Mouse (Mus musculus): ENCODE measurements at regions not wholly inside any gene's neighbourhood (a gene's known extent, or its start where the extent isn't known, plus 50 kb on each side); places are given as distances from the start of the nearest gene placed in this dataset.

DNA sequence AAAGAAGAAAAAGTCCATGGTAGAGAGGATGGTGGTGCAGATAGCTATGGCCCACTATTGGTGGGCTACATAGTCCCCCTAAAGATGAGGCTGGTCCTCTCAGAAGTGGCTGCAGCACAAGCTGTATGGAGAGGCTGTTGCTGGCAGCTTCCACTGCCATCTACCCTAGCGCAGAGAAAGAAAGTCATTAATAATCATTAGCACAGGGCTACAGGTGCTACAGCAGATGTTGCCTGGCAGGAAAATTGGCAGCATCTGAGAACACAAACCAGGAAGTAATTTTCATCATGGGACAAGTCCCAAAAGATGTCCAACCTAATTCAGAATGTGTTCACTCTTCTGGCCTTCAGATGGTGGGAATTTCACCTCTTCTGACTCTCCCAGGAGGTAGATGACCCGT lies 2791.7 kb upstream of the 5930422O12Rik start:
- Histone ChIP-seq H3K4me2 (ENCODE audit: insufficient read depth, low read depth, poor library complexity, severe bottlenecking) (no peak overlapping the region), H3K36me3 (replicated peaks in 1 of 2; ENCODE audit: control insufficient read depth in 1 of 2, insufficient read depth in 1 of 2, low read length in 1 of 2) (no peaks in the 10 kb centered on the region), H3K79me2 (replicated peaks; ENCODE audit: control insufficient read depth, extremely low read depth, insufficient read depth, poor library complexity, severe bottlenecking) (no peaks in the 10 kb centered on the region), H3K4me1 (ENCODE audit: control insufficient read depth in 1 of 2, insufficient read depth in 2 of 2) (no peaks in the 10 kb centered on the region), H3K27ac (ENCODE audit: insufficient read depth, low read depth) (no peak overlapping the region), H3K4me3 (replicated peaks in 1 of 3; ENCODE audit: low read depth in 2 of 3, low read length in 2 of 3, poor library complexity in 1 of 3) (no peak overlapping the region), H3K9me3 (replicated peaks; ENCODE audit: low read length) (no peaks in the 10 kb centered on the region), H3K27me3 (replicated peaks) (no peaks in the 10 kb centered on the region), H3K9ac (ENCODE audit: insufficient read depth, low read depth) (no peak overlapping the region)
- in situ Hi-C loops (cut with MboI; ENCODE audit: low pct_ligation_motif_present, low pct_unique_long_range_greater_than_20kb, low sequenced_read_pairs), result no loop called here
- dilution Hi-C loops (cut with MboI; ENCODE audit: extremely low pct_ligation_motif_present, extremely low pct_unique_long_range_greater_than_20kb, low sequenced_read_pairs), result no loop called here
- no peak for DNase-seq (ENCODE audit: extremely low read depth)
- TF ChIP-seq MYC (IDR thresholded peaks at IDR 0.05; ENCODE audit: low read depth, low read length), result no peak
- no peak for TF ChIP-seq ELF1 (IDR thresholded peaks at IDR 0.05; ENCODE audit: low read depth, low read length)
- no peak for TF ChIP-seq HCFC1 (IDR thresholded peaks at IDR 0.05; ENCODE audit: low read depth, low read length)
- TF ChIP-seq ZNF384 (IDR thresholded peaks at IDR 0.05; ENCODE audit: low read depth, low read length), result no peak

GRCm38 (mm10) chr8:30642866-30643690 lies 2785.4 kb upstream of the 5930422O12Rik start:
- H3K4me2 ChIP-seq (ENCODE audit: insufficient read depth, low read depth, poor library complexity, severe bottlenecking), result no peak overlapping the region
- no peaks in the 10 kb centered on the region for H3K9me3 ChIP-seq (replicated peaks; ENCODE audit: low read length)
- H3K4me1 ChIP-seq (ENCODE audit: control insufficient read depth in 1 of 2, insufficient read depth in 2 of 2), result no peaks in the 10 kb centered on the region
- no peak overlapping the region for H3K9ac ChIP-seq (ENCODE audit: insufficient read depth, low read depth)
- TF ChIP-seq ZMIZ1 (IDR thresholded peaks at IDR 0.05; ENCODE audit: low read depth, low read length) (no peak), USF1 (IDR thresholded peaks at IDR 0.05; ENCODE audit: low read depth, low read length) (no peak), GABPA (IDR thresholded peaks at IDR 0.05; ENCODE audit: insufficient replicate concordance, low read depth, low read length) (no peak), TCF12 (IDR thresholded peaks at IDR 0.05; ENCODE audit: low read depth, low read length) (no peak), CTCF (conservative IDR thresholded peaks at IDR 0.05 in 1 of 2, IDR thresholded peaks at IDR 0.05 in 1 of 2; ENCODE audit: low read depth in 2 of 2, low read length in 2 of 2) (no peak), MYC (IDR thresholded peaks at IDR 0.05; ENCODE audit: low read depth, low read length) (no peak), POLR2AphosphoS2 (IDR thresholded peaks at IDR 0.05; ENCODE audit: low read depth, low read length) (no peak), BHLHE40 (IDR thresholded peaks at IDR 0.05; ENCODE audit: low read depth, low read length) (no peak), ZC3H11A (IDR thresholded peaks at IDR 0.05; ENCODE audit: low read depth, low read length) (no peak), PAX5 (IDR thresholded peaks at IDR 0.05; ENCODE audit: low read length) (no peak), KAT2A (IDR thresholded peaks at IDR 0.05; ENCODE audit: insufficient replicate concordance, low read length) (no peak)
- no peaks in the 10 kb centered on the region for H3K79me2 ChIP-seq (replicated peaks; ENCODE audit: control insufficient read depth, extremely low read depth, insufficient read depth, poor library complexity, severe bottlenecking)
- no peak overlapping the region for H3K27ac ChIP-seq (ENCODE audit: insufficient read depth, low read depth)
- dilution Hi-C loops (cut with MboI; ENCODE audit: extremely low pct_ligation_motif_present, extremely low pct_unique_long_range_greater_than_20kb, low sequenced_read_pairs) (no loop called here), in situ Hi-C loops (cut with MboI; ENCODE audit: low pct_ligation_motif_present, low pct_unique_long_range_greater_than_20kb, low sequenced_read_pairs) (no loop called here)
- H3K27me3 ChIP-seq (replicated peaks), result no peaks in the 10 kb centered on the region
- H3K4me3 ChIP-seq (replicated peaks in 1 of 3; ENCODE audit: low read depth in 2 of 3, low read length in 2 of 3, poor library complexity in 1 of 3), result no peak overlapping the region
- H3K36me3 ChIP-seq (replicated peaks in 1 of 2; ENCODE audit: control insufficient read depth in 1 of 2, insufficient read depth in 1 of 2, low read length in 1 of 2), result no peaks in the 10 kb centered on the region
- no peak for DNase-seq (ENCODE audit: extremely low read depth)
